In the genomic region with DNA sequence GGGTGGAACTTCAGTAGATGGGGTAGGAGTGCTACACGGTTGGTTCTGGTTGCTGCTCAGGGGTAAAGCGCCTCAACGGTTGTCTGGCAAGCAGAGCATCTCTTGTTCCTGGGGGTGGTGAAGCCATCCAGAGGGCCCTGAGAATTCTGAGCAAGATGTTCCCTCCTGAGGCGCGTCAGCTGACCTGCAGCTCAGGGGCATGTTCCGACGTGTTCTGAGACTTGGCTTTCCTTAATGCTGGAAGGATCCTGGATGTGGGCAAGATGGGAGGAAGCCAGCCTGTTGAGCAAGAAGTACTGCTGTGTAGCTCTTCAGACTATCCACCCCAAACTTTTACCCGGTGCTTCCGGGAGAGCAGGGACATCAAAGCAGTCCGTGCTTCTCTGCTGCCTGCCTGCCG, we compare ENCODE assay signal across 8 mouse cellular contexts. TPM values are rescaled to one million over a fixed set of nuclear protein-coding genes. Genes with fewer than 3 reads are reported as not detected.
DNase-seq lines count a peak whose midpoint lies in the region; ATAC-seq and TF ChIP-seq lines count a peak whose summit lies in the region.
"Had no signal": no experiment of that assay in that cellular context is flagged by ENCODE, and none has a peak within 500 bp of the region (broad histone marks: within the 10 kb centered on the region; RNA-seq: fewer than 3 reads in every experiment).

No protein-coding gene starts in this region.

- H3K4me1 ChIP-seq in kidney, embryonic 15.5 days = peaks cover 75% of the 10 kb centered on the region
- peaks cover 8 to 17% of the 10 kb centered on the region in 2 experiments for H3K4me1 ChIP-seq in ES-E14 (ENCODE audit: control insufficient read depth in 2 of 2, insufficient read depth in 2 of 2, low read length in 2 of 2, poor library complexity in 1 of 2)
- H3K4me1 ChIP-seq in brown adipose tissue, adult 24 weeks (ENCODE audit: control insufficient read depth, insufficient read depth, insufficient read length, low read length) = peaks cover 28% of the 10 kb centered on the region
- H3K4me1 ChIP-seq in midbrain, embryonic 14.5 days (ENCODE audit: control insufficient read depth, insufficient read depth, low read length) = peaks cover 60% of the 10 kb centered on the region

- no peaks in the 10 kb centered on the region for H3K27me3 ChIP-seq in kidney, embryonic 15.5 days
- H3K27me3 ChIP-seq in midbrain, embryonic 14.5 days (ENCODE audit: control insufficient read depth, insufficient read depth, low read length) = no peaks in the 10 kb centered on the region

- in situ Hi-C loops in ES-E14 (cut with MboI; ENCODE audit: low sequenced_read_pairs in 2 of 2, unreplicated experiment in 2 of 2) = no loop called here

- WGBS in kidney, embryonic 15.5 days = 54% methylated on average over 11 of the region's 11 CpGs
- WGBS in midbrain, embryonic 14.5 days = 64% methylated on average over 11 of the region's 11 CpGs

- no peaks in the 10 kb centered on the region for H3K9me3 ChIP-seq in kidney, embryonic 15.5 days (replicated peaks)
- no peaks in the 10 kb centered on the region for H3K9me3 ChIP-seq in ES-E14 (ENCODE audit: control insufficient read depth, insufficient read depth, low read depth, low read length)
- H3K9me3 ChIP-seq in midbrain, embryonic 14.5 days (ENCODE audit: control insufficient read depth, low read length) = no peaks in the 10 kb centered on the region

- peaks cover 30% of the 10 kb centered on the region for H3K36me3 ChIP-seq in kidney, embryonic 15.5 days
- H3K36me3 ChIP-seq in ES-E14 (ENCODE audit: control insufficient read depth, insufficient read depth, low read length, poor library complexity, severe bottlenecking) = peaks cover 9% of the 10 kb centered on the region
- peaks cover 35% of the 10 kb centered on the region for H3K36me3 ChIP-seq in midbrain, embryonic 14.5 days (ENCODE audit: control insufficient read depth, insufficient read depth, low read length)

- H3K4me3 ChIP-seq in kidney, embryonic 15.5 days (replicated peaks) = no peak overlapping the region
- peak overlapping the region; percentile 11 to 41; a peak in 2 of 4 replicates for H3K4me3 ChIP-seq in ES-E14 (ENCODE audit: insufficient read depth in 1 of 2, low read depth in 1 of 2, low read length in 2 of 2, poor library complexity in 1 of 2, severe bottlenecking in 1 of 2)
- no peak overlapping the region for H3K4me3 ChIP-seq in brown adipose tissue, adult 24 weeks (ENCODE audit: insufficient read depth, low read depth, low read length)
- no peak overlapping the region for H3K4me3 ChIP-seq in midbrain, embryonic 14.5 days (replicated peaks; ENCODE audit: low read depth, low read length)

- no peak overlapping the region for H3K9ac ChIP-seq in kidney, embryonic 15.5 days
- H3K9ac ChIP-seq in ES-E14 (ENCODE audit: insufficient read depth, low read depth, low read length, poor library complexity, severe bottlenecking) = peak overlapping the region; percentile 70; the same call in 1 of the 2 replicates
- H3K9ac ChIP-seq in midbrain, embryonic 14.5 days (replicated peaks; ENCODE audit: low read length) = no peak overlapping the region

- no peak for ATAC-seq in kidney, embryonic 15.5 days (replicated peaks; ENCODE audit: low FRiP score)
- no peak for ATAC-seq in midbrain, embryonic 14.5 days (ENCODE audit: low FRiP score, low TSS enrichment)

- H3K4me2 ChIP-seq in kidney, embryonic 15.5 days = 0 out of 2 replicates have a peak overlapping the region, but pooled peaks have one; percentile 7
- peak overlapping the region; percentile 21 for H3K4me2 ChIP-seq in midbrain, embryonic 14.5 days (ENCODE audit: low read length)

- DNase-seq in kidney, adult 9 months = no peak
- no peak for DNase-seq in ES-E14 (ENCODE audit: low read depth, low spot score)
- DNase-seq in midbrain, embryonic 14.5 days = no peak
- DNase-seq in kidney, adult 18-20 months = no peak
- DNase-seq in ovary, postnatal 36 days (ENCODE audit: low spot score) = no peak
- DNase-seq: embryo, embryonic 11 days had no signal

- H3K27ac ChIP-seq in kidney, embryonic 15.5 days = peak overlapping the region; percentile 14; the same call in 1 of the 2 replicates
- H3K27ac ChIP-seq in ES-E14 (ENCODE audit: insufficient read depth, low read depth, low read length, poor library complexity, severe bottlenecking) = peak overlapping the region; percentile 51; the same call in 1 of the 2 replicates
- 0 out of 2 replicates have a peak overlapping the region, but pooled peaks have one; percentile 19 for H3K27ac ChIP-seq in brown adipose tissue, adult 24 weeks (replicated peaks; ENCODE audit: low read depth, low read length)
- H3K27ac ChIP-seq in midbrain, embryonic 14.5 days (replicated peaks; ENCODE audit: low read depth, low read length) = no peak overlapping the region

TF ChIP-seq in ES-E14, 5 proteins besides CTCF, POLR2A, EP300 and RAD21:
- no peak for TF ChIP-seq HCFC1 (IDR thresholded peaks at IDR 0.05; ENCODE audit: borderline replicate concordance, insufficient read depth, low read length)
- no peak for TF ChIP-seq ZNF384 (IDR thresholded peaks at IDR 0.05; ENCODE audit: low read depth, low read length)
- TF ChIP-seq ZC3H11A (IDR thresholded peaks at IDR 0.05; ENCODE audit: borderline replicate concordance, low read depth, low read length) = no peak
- no peak for TF ChIP-seq MAFK (IDR thresholded peaks at IDR 0.05; ENCODE audit: insufficient read depth, low read depth, low read length)
- TF ChIP-seq CHD2 (IDR thresholded peaks at IDR 0.05; ENCODE audit: low read depth, low read length) = no peak

RNA-seq across cellular contexts. Expression of a gene that starts 6.2 kb away (rescaled TPM):
- 31.0 and 33.5 TPM in 2 replicates for polyA plus RNA-seq in kidney, embryonic 15.5 days (2015; fragmentation: Nextera tagmentation; extraction: Ambion mirVana)
- 142 and 161 TPM in 2 replicates for total RNA-seq in ES-E14 (2012; rRNA removed)
- 51.3 and 54.7 TPM in 2 replicates for polyA plus RNA-seq in brown adipose tissue, adult 24 weeks (2012; ENCODE audit: insufficient read depth, insufficient read length, missing spikeins)
- 48.9 and 56.7 TPM in 2 replicates for polyA plus RNA-seq in midbrain, embryonic 14.5 days (2014; fragmentation: Nextera tagmentation; extraction: Ambion mirVana)

Comparison
In these comparisons a context has a peak if more than half of its experiments do, and no peak if none do; other contexts are left out.
1. H3K4me3 ChIP-seq: peak in ES-E14 (2 of 2); none in kidney, embryonic 15.5 days (single experiment), brown adipose tissue, adult 24 weeks (single experiment) and midbrain, embryonic 14.5 days (single experiment).